Mouse (Mus musculus) liver, adult 2 months (tissue): ENCODE measurements around the gene Zdhhc5.

Source experiments
- CTCF ChIP-seq: fragments of 200-500 bp; IDR thresholded peaks from 2 replicates; pipeline ENCODE4 v1.5.1; 2011; ENCODE audit warnings: low read depth, low read length, control low read depth
- POLR2A ChIP-seq: fragments of 200-500 bp; IDR thresholded peaks from 2 replicates; pipeline ENCODE4 v1.6.1; 2011; ENCODE audit warnings: low read length, control low read depth; ENCODE audit not compliant: insufficient read depth; ENCODE audit errors: extremely low read depth

- TF ChIP-seq CTCF (no peak), POLR2A (no peak)
These were observed 8.9 kb upstream of the Zdhhc5 start for GRCm38 (mm10) chr2:84723856-84724255.
